Mouse (Mus musculus): ENCODE measurements at regions not wholly inside any gene's neighbourhood (a gene's known extent, or its start where the extent isn't known, plus 50 kb on each side); places are given as distances from the start of the nearest gene placed in this dataset.

DNA sequence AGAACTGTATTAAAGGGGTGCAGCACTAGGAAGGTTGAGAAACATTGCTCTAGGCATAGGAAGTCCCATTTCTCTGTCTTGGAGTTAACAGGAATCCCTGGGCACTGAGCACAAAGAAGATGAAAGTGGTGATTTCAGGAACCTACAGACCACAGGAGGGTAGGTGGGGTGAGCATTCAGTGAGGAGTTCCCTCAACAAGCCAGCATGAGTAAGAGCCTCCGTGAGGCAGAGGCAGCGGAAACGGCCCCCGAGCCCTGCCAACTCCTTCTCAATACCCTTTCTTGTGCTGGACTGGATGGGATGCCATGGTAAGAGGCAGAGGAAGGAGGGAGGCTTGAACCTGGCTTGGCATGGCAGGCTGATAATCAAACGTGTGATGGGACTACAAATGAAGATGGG lies 347.2 kb downstream of the Sox9 start:
- TF ChIP-seq CTCF (conservative IDR thresholded peaks at IDR 0.05; ENCODE audit: insufficient read depth, insufficient read length, low read depth, low read length), result no peak
- no peak for TF ChIP-seq POLR2A (IDR thresholded peaks at IDR 0.05; ENCODE audit: low read depth, low read length)

All from kidney, adult 2 months (tissue).